Mouse (Mus musculus) E14TG2a.4 (cell line): ENCODE measurements at regions not wholly inside any gene's neighbourhood (a gene's known extent, or its start where the extent isn't known, plus 50 kb on each side); places are given as distances from the start of the nearest gene placed in this dataset.

ENCODE experiments used
- CTCF ChIP-seq: conservative IDR thresholded peaks from 2 replicates; pipeline ENCODE4 v1.5.1; 2014; ENCODE audit warnings: low read length
- NANOG ChIP-seq: IDR thresholded peaks from 2 replicates; pipeline ENCODE4 v1.6.1; 2014; ENCODE audit warnings: borderline replicate concordance, low read length, mixed read lengths
- POU5F1 ChIP-seq: IDR thresholded peaks from 2 replicates; pipeline ENCODE4 v1.6.1; 2014; ENCODE audit warnings: low read length, borderline replicate concordance

DNA sequence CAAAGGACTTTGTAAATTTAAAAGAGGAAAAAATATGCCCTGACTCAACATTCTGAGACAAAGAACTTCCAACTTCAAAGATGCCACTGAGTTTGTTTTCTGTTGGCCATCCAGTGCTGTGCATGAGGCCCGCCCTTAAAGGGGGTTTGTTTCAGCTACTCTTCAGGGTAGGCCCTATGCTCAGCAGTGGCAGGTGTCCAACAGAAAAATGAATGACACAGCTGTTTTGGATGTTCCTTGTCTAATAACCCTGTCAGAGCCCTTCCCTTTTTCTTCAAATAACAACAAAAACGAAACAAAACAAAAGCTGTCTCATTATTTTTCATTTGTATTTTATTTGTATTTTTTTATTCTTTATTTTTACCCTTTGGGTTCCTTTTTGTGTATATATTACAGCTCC is 61.5 kb downstream of the Gm10260 start:
- TF ChIP-seq CTCF (no peak), POU5F1 (no peak), NANOG (no peak)
